16 mouse cellular contexts compared by ENCODE assay signal in genomic region chr11:4121691-4122090, GRCm38 (mm10). TPM values are rescaled to one million over a fixed set of nuclear protein-coding genes. Genes with fewer than 3 reads are reported as not detected.
"Had no signal": no experiment of that assay in that cellular context is flagged by ENCODE, and none has a peak within 500 bp of the region (broad histone marks: within the 10 kb centered on the region; RNA-seq: fewer than 3 reads in every experiment).

No protein-coding gene starts in this region.

- H3K9ac ChIP-seq: neural tube, embryonic 15.5 days; stomach, embryonic 15.5 days had no signal

- H3K36me3 ChIP-seq: neural tube, embryonic 15.5 days; stomach, embryonic 15.5 days had no signal

- H3K27ac ChIP-seq: neural tube, embryonic 15.5 days; stomach, embryonic 15.5 days; stomach, postnatal 0 days had no signal

- H3K4me3 ChIP-seq: neural tube, embryonic 15.5 days; stomach, embryonic 15.5 days had no signal

- DNase-seq: retina, postnatal 1 day; right cerebral cortex, adult 18-20 months; right cerebral cortex, postnatal 14 days; right cerebral cortex, postnatal 25 days; right cerebral cortex, postnatal 4 days; spleen, adult 18-20 months; thymus, adult 18-20 months; thymus, adult 2 months; thymus, postnatal 14 days; thymus, postnatal 25 days; thymus, postnatal 36 days; thymus, postnatal 4 days had no signal

- H3K4me2 ChIP-seq: neural tube, embryonic 15.5 days; stomach, embryonic 15.5 days had no signal

- H3K9me3 ChIP-seq: stomach, embryonic 15.5 days had no signal

RNA-seq across cellular contexts. Expression of gene Mtfp1, which starts 26.4 kb away (rescaled TPM):
- total RNA-seq: neutrophil, adult 5-6 weeks had no signal
